Mouse (Mus musculus) small intestine, adult 2 months (tissue): ENCODE measurements around the gene Hivep3. TPM values are rescaled to one million over a fixed set of nuclear protein-coding genes. Genes with fewer than 3 reads are reported as not detected.

ENCODE experiments used
- H3K27ac ChIP-seq: fragments of 200-500 bp; 2 replicates; pipeline ENCODE4 v1.5.1; 2012; ENCODE audit warnings: low read depth, low read length, control low read depth, inconsistent platforms; ENCODE audit not compliant: insufficient read depth
- H3K27me3 ChIP-seq: fragments of 200-500 bp; 2 replicates; pipeline ENCODE4 v1.6.1; 2012; ENCODE audit warnings: mild to moderate bottlenecking, moderate library complexity, low read length, inconsistent platforms; ENCODE audit not compliant: control insufficient read depth, insufficient read depth
- H3K36me3 ChIP-seq: fragments of 200-500 bp; 2 replicates; pipeline ENCODE4 v1.6.1; 2012; ENCODE audit warnings: mild to moderate bottlenecking, low read length, control low read depth, inconsistent platforms; ENCODE audit not compliant: control insufficient read depth, insufficient read depth
- H3K4me1 ChIP-seq: fragments of 200-500 bp; 2 replicates; pipeline ENCODE4 v1.6.1; 2012; ENCODE audit warnings: low read length, inconsistent platforms, mixed read lengths; ENCODE audit not compliant: control insufficient read depth, insufficient read depth, insufficient read length
- H3K4me3 ChIP-seq: fragments of 200-500 bp; 2 replicates; pipeline ENCODE4 v1.5.1; 2012; ENCODE audit warnings: low read depth, mild to moderate bottlenecking, control low read depth, inconsistent platforms, low read length, moderate library complexity
- CTCF ChIP-seq: fragments of 200-500 bp; IDR thresholded peaks from 2 replicates; pipeline ENCODE4 v1.5.1; 2012; ENCODE audit warnings: low read depth, mild to moderate bottlenecking, control low read depth, inconsistent platforms, low read length, moderate library complexity, mixed read lengths; ENCODE audit not compliant: insufficient replicate concordance, insufficient read length; ENCODE audit errors: extremely low read depth
- POLR2A ChIP-seq: fragments of 200-500 bp; IDR thresholded peaks from 2 replicates; pipeline ENCODE4 v1.6.1; 2012; ENCODE audit warnings: low read depth, mild to moderate bottlenecking, control low read depth, inconsistent platforms, low read length, moderate library complexity
- WGBS: fragments of 180-500 bp; shearing (Covaris S2); methylation state at CpG from one replicate; pipeline ENCODE4 v1.1.7; 2018; 5-methylcytosine and 5-hydroxymethylcytosine counted together
- polyA plus RNA-seq: library from polyadenylated mRNA; depleted of rRNA; stranded (reverse); fragments of >200 nt; gene quantifications from 2 replicates; pipeline ENCODE4 v1.2.3, GENCODE M21; 2012

The Hivep3 gene
- polyA plus RNA-seq, 1 experiment: 3.3 TPM

GRCm38 (mm10) chr4:119807359-119807758 lies 73.8 kb downstream of the Hivep3 start:
- no peaks in the 10 kb centered on the region for H3K36me3 ChIP-seq
- H3K4me1 ChIP-seq: peaks cover 7% of the 10 kb centered on the region; the same call in 1 of the 2 replicates
- no peak overlapping the region for H3K4me3 ChIP-seq
- H3K27me3 ChIP-seq: no peaks in the 10 kb centered on the region
- WGBS: 52% methylated on average over 2 of the region's 2 CpGs
- no peak overlapping the region for H3K27ac ChIP-seq
- TF ChIP-seq CTCF: no peak
- TF ChIP-seq POLR2A: no peak

- TF ChIP-seq POLR2A (no peak), CTCF (peak; percentile 26; the same call in 1 of the 2 replicates)
- no peak overlapping the region for H3K27ac ChIP-seq
- 47% methylated on average over 5 of the region's 5 CpGs for WGBS
- H3K4me1 ChIP-seq: peaks cover 7% of the 10 kb centered on the region; the same call in 1 of the 2 replicates
- no peak overlapping the region for H3K4me3 ChIP-seq
- no peaks in the 10 kb centered on the region for H3K27me3 ChIP-seq
- H3K36me3 ChIP-seq: no peaks in the 10 kb centered on the region
Measured at GRCm38 (mm10) chr4:119809245-119809644, 75.7 kb downstream of the Hivep3 start.

- Histone ChIP-seq H3K27ac (no peak overlapping the region), H3K27me3 (no peaks in the 10 kb centered on the region), H3K4me3 (no peak overlapping the region), H3K36me3 (no peaks in the 10 kb centered on the region), H3K4me1 (peaks cover 15% of the 10 kb centered on the region)
- TF ChIP-seq CTCF (no peak), POLR2A (no peak)
- 42% methylated on average over 2 of the region's 2 CpGs for WGBS
Measured at GRCm38 (mm10) chr4:119812775-119813174, 79.2 kb downstream of the Hivep3 start.

GRCm38 (mm10) chr4:119813500-119814184 lies 80.1 kb downstream of the Hivep3 start:
- Histone ChIP-seq H3K27ac (no peak overlapping the region), H3K4me3 (no peak overlapping the region), H3K27me3 (no peaks in the 10 kb centered on the region), H3K36me3 (no peaks in the 10 kb centered on the region), H3K4me1 (peaks cover 15% of the 10 kb centered on the region)
- TF ChIP-seq POLR2A (no peak), CTCF (no peak)
- WGBS: 20% methylated on average over 11 of the region's 12 CpGs

GRCm38 (mm10) chr4:119814185-119815132 lies 80.9 kb downstream of the Hivep3 start:
- peaks cover 15% of the 10 kb centered on the region for H3K4me1 ChIP-seq
- no peaks in the 10 kb centered on the region for H3K36me3 ChIP-seq
- 3% methylated on average over 47 of the region's 47 CpGs for WGBS
- peak overlapping the region; percentile 74 for H3K4me3 ChIP-seq
- H3K27me3 ChIP-seq: no peaks in the 10 kb centered on the region
- no peak overlapping the region for H3K27ac ChIP-seq
- TF ChIP-seq CTCF (no peak), POLR2A (no peak)

GRCm38 (mm10) chr4:119815133-119815792 lies 81.7 kb downstream of the Hivep3 start:
- H3K27me3 ChIP-seq: no peaks in the 10 kb centered on the region
- no peaks in the 10 kb centered on the region for H3K36me3 ChIP-seq
- H3K4me3 ChIP-seq: peak overlapping the region; percentile 74
- peaks cover 15% of the 10 kb centered on the region for H3K4me1 ChIP-seq
- 13% methylated on average over 7 of the region's 7 CpGs for WGBS
- H3K27ac ChIP-seq: no peak overlapping the region
- TF ChIP-seq CTCF (no peak), POLR2A (no peak)

- H3K4me1 ChIP-seq: peaks cover 15% of the 10 kb centered on the region
- H3K36me3 ChIP-seq: no peaks in the 10 kb centered on the region
- TF ChIP-seq POLR2A (no peak), CTCF (no peak)
- H3K27me3 ChIP-seq: no peaks in the 10 kb centered on the region
- no peak overlapping the region for H3K27ac ChIP-seq
- H3K4me3 ChIP-seq: no peak overlapping the region
Measured at GRCm38 (mm10) chr4:119815793-119816161, 82.2 kb downstream of the Hivep3 start.
